Mouse (Mus musculus): ENCODE measurements around the gene Olfr57.
"Not testable (repeated sequence)": the region's sequence is repeated elsewhere in the genome, so short reads cannot be mapped to it uniquely, and the experiment has no call there.

Gene Olfr57

GRCm38 (mm10) chr10:79028441-79028840, at the start of gene Olfr57:
TSS of gene Olfr57 (plus strand) at chr10:79028741.
- DNase-seq (ENCODE audit: low read depth, low spot score): no peak

DNA sequence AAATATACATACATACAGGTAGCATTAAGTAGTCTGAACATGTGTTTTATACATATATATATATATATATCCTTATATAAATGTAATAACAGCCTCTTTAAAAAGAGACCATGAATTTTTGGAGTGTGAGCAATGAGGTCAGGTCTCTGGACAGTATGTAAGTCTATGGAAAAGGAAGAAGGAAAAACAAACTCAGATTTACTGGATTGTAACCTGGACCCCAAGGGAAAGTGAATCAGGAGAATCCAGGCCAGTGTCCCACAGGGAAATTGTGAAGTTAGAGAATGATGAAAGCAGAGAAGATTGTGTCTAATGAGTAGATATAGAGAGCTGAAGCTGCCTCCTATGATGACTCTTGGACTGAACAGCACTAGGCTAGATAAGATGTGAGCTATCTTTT, 47.8 kb upstream of the Olfr57 start, which contains the start of gene Olfr1352:
Olfr1352 (plus strand) TSS at position 301 of the 400 bp plus-strand sequence.
- DNase-seq (ENCODE audit: low read depth, low spot score): no peak

GRCm38 (mm10) chr10:79012172-79012571, 16.4 kb upstream of the Olfr57 start, which contains the start of gene Olfr1351:
TSS of gene Olfr1351 (plus strand) at chr10:79012472.
- DNase-seq (ENCODE audit: low read depth, low spot score): no peak

DNA sequence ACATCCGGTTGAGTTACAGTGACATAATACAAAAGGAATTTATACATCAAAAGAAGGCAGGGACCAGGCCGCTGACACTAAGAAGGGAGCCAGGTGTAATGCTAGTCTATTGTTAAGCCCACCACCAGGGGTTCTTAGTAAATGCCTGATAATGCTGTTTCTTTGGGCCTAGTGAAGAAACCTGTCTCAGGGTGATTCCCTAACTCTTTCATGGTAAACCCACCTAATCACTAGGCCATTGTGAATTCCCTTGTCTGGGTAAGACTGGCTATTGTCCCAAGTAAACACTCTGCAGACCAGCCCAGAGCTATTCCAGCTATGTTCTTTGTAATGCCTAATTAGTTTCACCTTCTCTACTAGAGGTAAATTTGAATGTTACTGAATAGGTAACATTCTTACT, 13.9 kb downstream of the Olfr57 start:
- not testable (repeated sequence) for DNase-seq (ENCODE audit: low read depth, low spot score)

GRCm38 (mm10) chr10:79057370-79057769, 28.8 kb downstream of the Olfr57 start:
- DNase-seq (ENCODE audit: low read depth, low spot score): not testable (repeated sequence)

All from skeletal muscle tissue, adult 2 months (tissue).